11 mouse cellular contexts compared by ENCODE assay signal in genomic region chr5:149274390-149275104, GRCm38 (mm10). TPM values are rescaled to one million over a fixed set of nuclear protein-coding genes. Genes with fewer than 3 reads are reported as not detected.
A peak's percentile ranks its signal among the peaks of the same experiment; 100 is the strongest.
DNase-seq lines count a peak whose midpoint lies in the region; ATAC-seq and TF ChIP-seq lines count a peak whose summit lies in the region.
"Had no signal": no experiment of that assay in that cellular context is flagged by ENCODE, and none has a peak within 500 bp of the region (broad histone marks: within the 10 kb centered on the region; RNA-seq: fewer than 3 reads in every experiment).

No protein-coding gene starts in this region.

- no peak overlapping the region for H3K4me2 ChIP-seq in kidney, embryonic 15.5 days
- H3K4me2 ChIP-seq in midbrain, postnatal 0 days (ENCODE audit: low read depth, low read length, poor library complexity, severe bottlenecking): no peak overlapping the region

- no peak for TF ChIP-seq CTCF in heart, adult 2 months (IDR thresholded peaks at IDR 0.05)
- no peak for TF ChIP-seq CTCF in G1E (IDR thresholded peaks at IDR 0.05; ENCODE audit: low read depth, low read length)
- no peak for TF ChIP-seq CTCF in midbrain, postnatal 0 days (IDR thresholded peaks at IDR 0.05)

- H3K79me2 ChIP-seq in heart, adult 2 months (replicated peaks; ENCODE audit: control insufficient read depth, insufficient read depth, low read length): no peaks in the 10 kb centered on the region
- H3K79me2 ChIP-seq in macrophage (ENCODE audit: inconsistent target): peaks cover 78% of the 10 kb centered on the region

- no peak overlapping the region for H3K4me3 ChIP-seq in heart, adult 2 months
- no peak overlapping the region; the same call in 1 of the 2 replicates for H3K4me3 ChIP-seq in G1E (ENCODE audit: low read depth, low read length)
- H3K4me3 ChIP-seq in macrophage (ENCODE audit: inconsistent target): no peak overlapping the region
- H3K4me3 ChIP-seq in kidney, embryonic 15.5 days (replicated peaks): no peak overlapping the region
- no peak overlapping the region for H3K4me3 ChIP-seq in hindbrain, embryonic 10.5 days
- H3K4me3 ChIP-seq in midbrain, postnatal 0 days (ENCODE audit: low read depth, low read length): no peak overlapping the region

- no peaks in the 10 kb centered on the region for H3K36me3 ChIP-seq in heart, adult 2 months (ENCODE audit: control insufficient read depth, insufficient read depth, low read length)
- peaks cover 24% of the 10 kb centered on the region for H3K36me3 ChIP-seq in G1E (replicated peaks)
- H3K36me3 ChIP-seq in macrophage (ENCODE audit: inconsistent target): peaks cover 43% of the 10 kb centered on the region
- H3K36me3 ChIP-seq in kidney, embryonic 15.5 days: no peaks in the 10 kb centered on the region
- H3K36me3 ChIP-seq in hindbrain, embryonic 10.5 days: no peaks in the 10 kb centered on the region
- no peaks in the 10 kb centered on the region for H3K36me3 ChIP-seq in midbrain, postnatal 0 days (ENCODE audit: insufficient read depth, low read length)

- H3K9ac ChIP-seq in heart, adult 2 months (ENCODE audit: low read depth, low read length): no peak overlapping the region
- no peak overlapping the region for H3K9ac ChIP-seq in kidney, embryonic 15.5 days
- no peak overlapping the region for H3K9ac ChIP-seq in midbrain, postnatal 0 days (replicated peaks; ENCODE audit: low read length, poor library complexity, severe bottlenecking)

- H3K27ac ChIP-seq in heart, adult 2 months: no peak overlapping the region
- H3K27ac ChIP-seq in macrophage: peak overlapping the region; percentile 93
- H3K27ac ChIP-seq in kidney, embryonic 15.5 days: no peak overlapping the region
- H3K27ac ChIP-seq in hindbrain, embryonic 10.5 days: no peak overlapping the region
- no peak overlapping the region for H3K27ac ChIP-seq in midbrain, postnatal 0 days (ENCODE audit: low read depth, low read length)

- intact Hi-C loops in heart, adult 2 months (cut with DNase I): loop anchor here (5.0 kb wide), 1 partner anchor 63 kb away; no protein-coding TSS in a partner anchor

- 0 out of 2 replicates have a peak, but pooled peaks have one; percentile 30 for TF ChIP-seq POLR2A in heart, adult 2 months (IDR thresholded peaks at IDR 0.05; ENCODE audit: insufficient read depth, low read depth, low read length)

- no peaks in the 10 kb centered on the region for H3K27me3 ChIP-seq in heart, adult 2 months (ENCODE audit: control insufficient read depth, insufficient read depth, low read length)
- peaks cover 2% of the 10 kb centered on the region; the same call in 1 of the 2 replicates for H3K27me3 ChIP-seq in G1E (ENCODE audit: insufficient read depth, low read length)
- no peaks in the 10 kb centered on the region; the same call in 1 of the 2 replicates for H3K27me3 ChIP-seq in kidney, embryonic 15.5 days
- H3K27me3 ChIP-seq in hindbrain, embryonic 10.5 days (ENCODE audit: insufficient read depth, poor library complexity, severe bottlenecking): no peaks in the 10 kb centered on the region
- no peaks in the 10 kb centered on the region for H3K27me3 ChIP-seq in midbrain, postnatal 0 days (ENCODE audit: insufficient read depth, low read length)
- H3K27me3 ChIP-seq: CH12.LX had no signal

- WGBS in heart, adult 2 months: 82% methylated on average over 15 of the region's 15 CpGs
- WGBS in macrophage (ENCODE audit: missing documents): 6% methylated on average over 15 of the region's 15 CpGs
- 89% methylated on average over 15 of the region's 15 CpGs for WGBS in kidney, embryonic 15.5 days
- WGBS in hindbrain, embryonic 10.5 days: 89% methylated on average over 15 of the region's 15 CpGs
- 89% methylated on average over 15 of the region's 15 CpGs for WGBS in midbrain, postnatal 0 days

- H3K4me1 ChIP-seq in heart, adult 2 months (ENCODE audit: control insufficient read depth, insufficient read depth, low read length): peaks cover 2% of the 10 kb centered on the region; the same call in 1 of the 2 replicates
- peaks cover 42% of the 10 kb centered on the region for H3K4me1 ChIP-seq in G1E (ENCODE audit: insufficient read depth, low read depth, low read length)
- peaks cover 7% of the 10 kb centered on the region; the same call in 1 of the 2 replicates for H3K4me1 ChIP-seq in kidney, embryonic 15.5 days
- H3K4me1 ChIP-seq in hindbrain, embryonic 10.5 days (replicated peaks): peaks cover 11% of the 10 kb centered on the region
- H3K4me1 ChIP-seq in midbrain, postnatal 0 days (ENCODE audit: insufficient read depth, low read length): no peaks in the 10 kb centered on the region

- peaks cover 12% of the 10 kb centered on the region for H3K9me3 ChIP-seq in G1E (replicated peaks)
- H3K9me3 ChIP-seq in kidney, embryonic 15.5 days (replicated peaks): 0 out of 2 replicates have a peak, but pooled peaks cover 3% of the 10 kb centered on the region
- 0 out of 2 replicates have a peak, but pooled peaks cover 4% of the 10 kb centered on the region for H3K9me3 ChIP-seq in hindbrain, embryonic 10.5 days
- no peaks in the 10 kb centered on the region for H3K9me3 ChIP-seq in midbrain, postnatal 0 days (ENCODE audit: low read length)

- ATAC-seq in G1E (ENCODE audit: extremely low read depth, insufficient number of reproducible peaks, low FRiP score, poor library complexity, severe bottlenecking): peak; percentile 77
- ATAC-seq in hematopoietic stem cell, adult 5-6 weeks (replicated peaks in 1 of 2; ENCODE audit: insufficient read depth in 1 of 2, low FRiP score in 2 of 2, low TSS enrichment in 1 of 2, low read depth in 1 of 2, poor library complexity in 2 of 2, severe bottlenecking in 2 of 2): peak; percentile 63 to 79
- ATAC-seq in kidney, embryonic 15.5 days (replicated peaks; ENCODE audit: low FRiP score): no peak
- no peak for ATAC-seq in midbrain, postnatal 0 days (ENCODE audit: low FRiP score)
- ATAC-seq: forebrain, embryonic 16.5 days had no signal

- TF ChIP-seq EP300 in heart, adult 2 months (IDR thresholded peaks at IDR 0.05; ENCODE audit: insufficient read depth, low read depth, low read length): no peak

- peak; percentile 33 to 72 for DNase-seq in heart, adult 2 months
- no peak for DNase-seq in heart, postnatal 4 days
- peak; percentile 42 for DNase-seq in G1E (ENCODE audit: low spot score)
- DNase-seq in hindbrain, embryonic 10.5 days (ENCODE audit: low spot score): no peak
- no peak for DNase-seq in midbrain, postnatal 0 days (ENCODE audit: low spot score)
- DNase-seq: adrenal gland, postnatal 25 days had no signal

RNA-seq across cellular contexts. Expression of gene Alox5ap, which starts 10.0 kb away (rescaled TPM):
- 10 to 100 TPM; 19.9 to 21.1 TPM for total RNA-seq in heart, adult 2 months (2021)
- 25.5 and 26.5 TPM in 2 replicates for polyA plus RNA-seq in heart, adult 2 months (2012; rRNA removed)
- 1 to 10 TPM; 7.6 TPM for total RNA-seq in heart, postnatal 4 days (2021)
- total RNA-seq in G1E (2014; fragmentation: Nextera tagmentation): 38.1 and 43.8 TPM in 2 replicates
- 143 and 157 TPM in 2 replicates for total RNA-seq in G1E (2017)
- 1.0 and 1.5 TPM in 2 replicates for polyA plus RNA-seq in G1E (2012)
- total RNA-seq in hematopoietic stem cell, adult 5-6 weeks (2017): 324 and 337 TPM in 2 replicates
- total RNA-seq in macrophage (2018; cell fraction: chromatin; rRNA removed): 10 to 100 TPM in 16 of 26 experiments, 1 to 10 TPM in 10; 4.4 to 52.1 (median 15.2) TPM
- total RNA-seq in macrophage (2018; cell fraction: cytosol; rRNA removed): 100 to 1,000 TPM; 333 to 529 (median 422) TPM
- total RNA-seq in macrophage (2018; cell fraction: nucleus; rRNA removed): 100 to 1,000 TPM in 22 of 26 experiments, 10 to 100 TPM in 4; 44.0 to 323 (median 142) TPM
- 206 to 517 TPM (median 414 TPM) in 3 replicates for polyA plus RNA-seq in macrophage (2018)
- 12.4 and 13.3 TPM in 2 replicates for polyA plus RNA-seq in kidney, embryonic 15.5 days (2015; fragmentation: Nextera tagmentation; extraction: Ambion mirVana)
- 5.1 and 7.5 TPM in 2 replicates for polyA plus RNA-seq in hindbrain, embryonic 10.5 days (2016; fragmentation: Nextera tagmentation; extraction: Ambion mirVana)
- total RNA-seq in midbrain, postnatal 0 days (2014; rRNA removed): 2.5 and 8.5 TPM in 2 replicates
- 10.5 and 10.6 TPM in 2 replicates for polyA plus RNA-seq in midbrain, postnatal 0 days (2015; fragmentation: Nextera tagmentation; extraction: Ambion mirVana)

Comparison
In these comparisons a context has a peak if more than half of its experiments do, and no peak if none do; other contexts are left out.
1. DNase-seq: peak in heart, adult 2 months (2 of 2) and G1E (single experiment); none in heart, postnatal 4 days (single experiment), hindbrain, embryonic 10.5 days (single experiment) and midbrain, postnatal 0 days (single experiment).
2. ATAC-seq: peak in G1E (single experiment) and hematopoietic stem cell, adult 5-6 weeks (2 of 2); none in kidney, embryonic 15.5 days (single experiment) and midbrain, postnatal 0 days (single experiment).